Mouse (Mus musculus) cerebellum, adult 9-11 months (tissue): ENCODE measurements around the gene Eps8l1.

Source experiments
- DNase-seq: peaks from one replicate; pipeline ENCODE4 v3.0.0; 2022

Gene Eps8l1

GRCm38 (mm10) chr7:4511489-4512224 lies 51.2 kb downstream of the Eps8l1 start:
- no peak for DNase-seq

DNA sequence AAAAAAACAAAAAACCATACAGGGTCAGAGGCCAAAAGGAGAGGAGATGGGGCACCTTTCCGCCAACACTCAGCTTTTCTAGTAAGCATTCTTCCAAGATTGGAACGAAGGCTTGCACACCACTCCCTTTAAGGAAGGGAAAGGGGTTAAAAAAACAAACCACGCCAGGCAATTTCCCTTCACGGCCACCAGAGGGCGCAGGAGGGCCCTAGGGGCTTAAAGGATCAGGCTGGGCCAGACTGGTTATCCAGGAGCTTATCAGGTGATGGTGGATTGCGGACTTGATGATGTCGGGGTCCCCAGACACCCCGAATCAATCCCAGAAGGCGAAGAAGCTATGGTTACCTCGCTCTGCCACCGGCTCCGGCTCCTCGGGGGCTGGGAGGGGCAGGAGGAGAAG lies 52.8 kb downstream of the Eps8l1 start:
- DNase-seq, result no peak

DNA sequence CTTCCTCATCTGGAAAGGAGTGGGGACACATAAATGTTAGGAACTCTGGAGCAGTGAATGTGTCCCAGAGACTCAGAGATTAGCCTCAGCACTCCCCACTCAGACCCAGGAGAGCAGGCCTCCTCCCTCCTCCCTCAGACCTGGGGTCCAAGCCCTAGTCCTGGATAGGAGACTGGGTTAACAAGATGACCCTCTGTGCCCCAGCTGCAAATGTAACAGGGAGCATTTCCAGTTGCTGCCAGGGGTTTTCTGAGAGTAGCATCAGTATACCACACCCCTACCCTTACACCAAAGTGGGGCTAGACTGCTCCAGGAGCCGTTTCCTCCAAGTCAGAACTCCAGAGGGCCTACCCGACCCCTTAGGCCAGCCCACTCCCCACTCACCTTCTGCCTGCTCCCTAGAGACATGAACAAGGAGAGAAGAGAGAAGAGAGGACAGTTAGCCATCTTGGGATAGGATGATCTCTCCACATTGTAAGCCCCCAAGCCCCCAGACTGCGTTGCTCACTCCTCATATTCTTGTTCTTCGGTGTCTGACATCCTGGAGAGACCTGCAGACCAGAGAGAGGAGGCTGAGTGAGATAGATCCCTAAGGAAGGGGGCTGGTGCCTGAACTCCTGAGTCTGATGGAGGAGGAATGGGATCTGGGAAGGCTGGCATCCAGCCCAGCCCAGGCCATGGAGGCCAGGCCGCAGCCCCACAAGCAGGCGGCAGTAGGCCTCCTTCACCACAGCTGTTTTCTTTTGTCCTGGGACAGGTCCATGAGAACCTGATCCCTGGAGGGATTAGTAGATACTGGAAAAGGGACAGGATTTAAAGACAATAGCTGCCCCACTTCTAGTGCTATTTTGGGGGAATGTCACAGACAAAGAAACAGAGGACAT lies 53.6 kb downstream of the Eps8l1 start:
- no peak for DNase-seq

GRCm38 (mm10) chr7:4515853-4516252 lies 55.4 kb downstream of the Eps8l1 start:
- DNase-seq, result no peak

- no peak for DNase-seq
Observed at GRCm38 (mm10) chr7:4516332-4517050, 56.0 kb downstream of the Eps8l1 start, which contains the start of gene Tnnt1. TSS of gene Tnnt1 (minus strand) at chr7:4516382.

GRCm38 (mm10) chr7:4518487-4518886 lies 58.0 kb downstream of the Eps8l1 start:
- DNase-seq, result no peak

GRCm38 (mm10) chr7:4521231-4522003 lies 60.9 kb downstream of the Eps8l1 start:
- no peak for DNase-seq

DNA sequence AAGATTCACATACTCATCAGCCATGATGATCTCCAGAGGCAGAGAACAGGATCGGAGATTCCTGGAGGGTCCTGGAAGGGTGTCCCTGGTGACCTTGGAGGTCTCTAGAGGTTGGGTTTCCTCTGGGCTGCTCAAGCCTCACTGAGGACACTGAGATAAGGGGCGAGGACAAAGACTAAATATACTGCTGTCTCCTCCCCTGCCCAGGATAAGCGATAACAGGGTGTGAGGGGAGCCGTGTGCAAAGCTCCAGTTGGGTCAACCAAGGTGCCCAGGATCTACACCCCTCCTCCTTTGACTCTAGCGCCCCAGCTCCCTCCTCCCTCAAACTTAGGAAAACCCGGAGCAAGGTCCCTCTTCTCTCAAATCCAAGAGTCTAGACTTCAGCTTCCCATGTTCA lies 61.8 kb downstream of the Eps8l1 start:
- DNase-seq, result no peak

- peak; percentile 24 for DNase-seq
Observed at GRCm38 (mm10) chr7:4523205-4524130, 63.0 kb downstream of the Eps8l1 start.

DNA sequence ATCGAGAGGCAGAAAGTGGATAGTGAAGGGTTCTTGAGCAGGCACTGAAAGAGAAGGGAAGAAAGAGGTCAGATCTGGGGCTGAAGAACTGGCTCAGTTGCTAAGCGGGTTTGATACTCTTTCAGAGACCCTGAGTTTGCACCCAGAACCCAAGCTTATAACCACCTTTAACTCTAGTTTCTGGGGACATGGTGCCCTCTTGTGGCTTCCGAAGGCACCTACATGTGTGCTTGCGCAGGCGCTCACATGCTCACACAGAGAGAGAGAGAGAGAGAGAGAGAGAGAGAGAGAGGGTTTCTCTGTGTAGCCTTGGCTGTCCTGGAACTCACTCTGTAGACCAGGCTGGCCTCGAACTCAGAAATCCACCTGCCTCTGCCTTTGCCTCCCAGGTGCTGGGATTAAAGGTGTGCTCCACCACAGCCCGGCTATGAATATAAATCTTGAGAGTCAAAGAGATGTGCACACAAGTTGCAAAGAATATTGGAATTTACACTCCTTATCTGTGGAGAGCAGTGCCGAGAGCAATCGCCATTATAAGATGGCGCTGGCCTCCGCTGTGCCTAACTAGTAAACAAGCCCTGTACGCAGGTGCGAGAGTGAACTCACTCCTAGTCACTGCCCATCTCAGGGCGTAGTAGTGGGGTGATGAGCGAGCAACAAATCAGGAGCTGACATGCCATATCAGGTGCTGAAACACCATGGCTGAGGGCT lies 63.9 kb downstream of the Eps8l1 start, which contains the start of gene Tnni3:
Gene Tnni3, minus strand, starts transcription at position 18 of the 711 bp plus-strand sequence.
- peak; percentile 51 for DNase-seq

DNA sequence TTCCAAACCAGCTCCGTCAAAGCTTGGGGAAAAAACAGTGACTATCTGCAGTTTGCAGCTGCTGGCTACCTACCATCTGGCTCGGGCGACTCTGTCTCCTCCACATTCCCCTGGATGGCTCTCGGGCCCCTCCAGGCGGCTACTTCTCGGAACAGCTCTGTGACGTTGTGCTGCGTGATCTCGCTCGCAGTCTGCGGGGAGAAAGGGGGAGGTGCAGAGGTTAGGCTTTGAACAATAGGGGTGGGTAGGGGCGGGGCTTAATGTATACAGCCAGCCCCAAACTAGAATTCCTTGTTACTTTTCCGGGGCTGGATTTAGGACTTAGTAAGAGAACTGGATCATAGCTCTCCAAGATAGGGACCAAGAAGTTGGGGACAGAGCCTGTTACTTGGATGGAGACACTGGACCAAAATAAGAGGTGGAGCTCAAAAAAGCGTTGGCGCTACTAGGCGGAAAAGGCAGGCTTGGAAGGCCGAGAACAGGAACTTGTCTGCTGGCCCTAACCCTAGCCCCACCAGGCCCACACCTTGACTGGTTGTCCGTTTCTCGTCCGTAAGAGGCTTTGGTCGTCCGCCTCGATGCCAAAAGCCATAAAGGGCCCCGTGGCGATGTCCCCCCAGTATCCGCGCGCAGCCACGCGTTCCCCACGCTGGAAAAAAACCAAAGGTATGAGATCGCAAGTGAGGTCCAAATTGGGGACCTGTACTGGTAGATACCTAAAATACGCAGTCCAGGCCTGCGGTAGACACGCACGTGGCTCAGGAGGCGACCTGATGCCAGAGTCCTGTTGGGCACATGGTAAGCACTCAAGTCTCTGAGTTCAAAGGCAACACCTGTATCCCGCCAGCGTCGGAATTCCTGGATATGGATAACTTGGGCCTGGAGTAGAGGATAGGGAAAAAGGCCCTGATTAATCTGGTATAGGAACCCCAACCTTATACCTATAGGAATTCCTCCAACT lies 66.1 kb downstream of the Eps8l1 start:
- DNase-seq, result peak; percentile 71

- DNase-seq, result no peak
Observed at GRCm38 (mm10) chr7:4527302-4527689, 66.8 kb downstream of the Eps8l1 start.
